Mouse (Mus musculus) neural tube, embryonic 13.5 days (tissue): ENCODE measurements around the gene 4430402I18Rik. TPM values are rescaled to one million over a fixed set of nuclear protein-coding genes. Genes with fewer than 3 reads are reported as not detected.
"Not testable (repeated sequence)": the region's sequence is repeated elsewhere in the genome, so short reads cannot be mapped to it uniquely, and the experiment has no call there.

Source experiments
- ATAC-seq: fragments of 200-750 bp; cut with Nextera tagmentation; 2 replicates; pipeline ENCODE4 v1.8.0; 2017; ENCODE audit warnings: low read depth, mild to moderate bottlenecking, moderate TSS enrichment, moderate library complexity
- H3K27ac ChIP-seq: fragments of 300-500 bp; sonication (generic); replicated peaks from 2 replicates; pipeline ENCODE4 v1.5.1; 2015; ENCODE audit warnings: moderate library complexity, mild to moderate bottlenecking, inconsistent platforms
- H3K27me3 ChIP-seq: fragments of 300-500 bp; sonication (generic); 2 replicates; pipeline ENCODE4 v1.6.1; 2015; ENCODE audit warnings: mild to moderate bottlenecking, inconsistent platforms
- H3K36me3 ChIP-seq: fragments of 300-500 bp; sonication (generic); 2 replicates; pipeline ENCODE4 v1.6.1; 2015; ENCODE audit warnings: mild to moderate bottlenecking, inconsistent platforms
- H3K4me1 ChIP-seq: fragments of 300-500 bp; sonication (generic); replicated peaks from 2 replicates; pipeline ENCODE4 v1.6.1; 2015; ENCODE audit warnings: inconsistent platforms
- H3K4me2 ChIP-seq: fragments of 300-500 bp; sonication (generic); 2 replicates; pipeline ENCODE4 v1.6.1; 2015; ENCODE audit warnings: inconsistent platforms, mild to moderate bottlenecking, moderate library complexity
- H3K4me3 ChIP-seq: fragments of 300-500 bp; sonication (generic); 2 replicates; pipeline ENCODE4 v1.5.1; 2015; ENCODE audit warnings: mild to moderate bottlenecking, inconsistent platforms
- H3K9ac ChIP-seq: fragments of 300-500 bp; sonication (generic); 2 replicates; pipeline ENCODE4 v1.6.1; 2015; ENCODE audit warnings: moderate library complexity, mild to moderate bottlenecking, inconsistent platforms
- H3K9me3 ChIP-seq: fragments of 300-500 bp; sonication (generic); 2 replicates; pipeline ENCODE4 v1.6.1; 2016; ENCODE audit warnings: inconsistent platforms
- WGBS: fragments of 180-500 bp; shearing (Covaris S2); methylation state at CpG from one replicate; pipeline ENCODE4 v1.1.7; 2015; 5-methylcytosine and 5-hydroxymethylcytosine counted together
- polyA plus RNA-seq: library from polyadenylated mRNA; unstranded; fragments of >200 nt; fragmentation: Nextera tagmentation; extraction: Ambion mirVana; gene quantifications from 2 replicates; pipeline ENCODE4 v1.2.1, GENCODE M21; 2015

Gene 4430402I18Rik
- polyA plus RNA-seq = 0.80 and 1.1 TPM in 2 replicates

- Histone ChIP-seq H3K4me3 (0 out of 2 replicates have a peak within 1 kb of the TSS, but pooled peaks have one; percentile 1), H3K36me3 (no peaks in the 10 kb centered on the region), H3K27me3 (no peaks in the 10 kb centered on the region), H3K9ac (no peak within 1 kb of the TSS), H3K4me1 (peaks cover 35% of the 10 kb centered on the region), H3K9me3 (no peaks in the 10 kb centered on the region), H3K4me2 (peak within 1 kb of the TSS; percentile 33), H3K27ac (no peak within 1 kb of the TSS)
- ATAC-seq = no peak
- 7% methylated on average over 11 of the region's 11 CpGs for WGBS
Observed at GRCm38 (mm10) chr19:28967652-28968051, at the start of gene 4430402I18Rik. Gene 4430402I18Rik, minus strand, starts transcription at chr19:28967800.

GRCm38 (mm10) chr19:29016786-29017185, 49.2 kb upstream of the 4430402I18Rik start:
- 76% methylated on average over 5 of the region's 5 CpGs for WGBS
- no peak overlapping the region for H3K4me3 ChIP-seq

GRCm38 (mm10) chr19:29016204-29016765, 48.7 kb upstream of the 4430402I18Rik start:
- ATAC-seq = no peak
- H3K4me3 ChIP-seq = no peak overlapping the region
- no peak overlapping the region for H3K9ac ChIP-seq
- peaks cover 79% of the 10 kb centered on the region for H3K36me3 ChIP-seq
- 90% methylated on average over 5 of the region's 5 CpGs for WGBS
- no peaks in the 10 kb centered on the region for H3K27me3 ChIP-seq
- no peaks in the 10 kb centered on the region for H3K9me3 ChIP-seq
- H3K4me1 ChIP-seq = no peaks in the 10 kb centered on the region
- H3K4me2 ChIP-seq = no peak overlapping the region
- H3K27ac ChIP-seq = no peak overlapping the region

More at GRCm38 (mm10) chr19:29016786-29017185, 49.2 kb upstream of the 4430402I18Rik start:
- ATAC-seq = no peak
- no peaks in the 10 kb centered on the region for H3K9me3 ChIP-seq
- no peaks in the 10 kb centered on the region for H3K4me1 ChIP-seq
- no peak overlapping the region for H3K9ac ChIP-seq
- H3K36me3 ChIP-seq = peaks cover 80% of the 10 kb centered on the region
- no peaks in the 10 kb centered on the region for H3K27me3 ChIP-seq
- no peak overlapping the region for H3K4me2 ChIP-seq
- H3K27ac ChIP-seq = no peak overlapping the region

GRCm38 (mm10) chr19:29015410-29016203, 48.0 kb upstream of the 4430402I18Rik start:
- H3K9me3 ChIP-seq = no peaks in the 10 kb centered on the region
- H3K4me3 ChIP-seq = no peak overlapping the region
- H3K27me3 ChIP-seq = no peaks in the 10 kb centered on the region
- peaks cover 80% of the 10 kb centered on the region for H3K36me3 ChIP-seq
- no peak overlapping the region for H3K4me2 ChIP-seq
- 82% methylated on average over 8 of the region's 8 CpGs for WGBS
- ATAC-seq = no peak
- no peak overlapping the region for H3K9ac ChIP-seq
- H3K4me1 ChIP-seq = no peaks in the 10 kb centered on the region
- H3K27ac ChIP-seq = no peak overlapping the region

GRCm38 (mm10) chr19:29014466-29015055, 47.0 kb upstream of the 4430402I18Rik start:
- no peaks in the 10 kb centered on the region for H3K4me1 ChIP-seq
- peaks cover 73% of the 10 kb centered on the region for H3K36me3 ChIP-seq

GRCm38 (mm10) chr19:29011355-29011990, 43.9 kb upstream of the 4430402I18Rik start:
- Histone ChIP-seq H3K27ac (no peak overlapping the region), H3K36me3 (peaks cover 79% of the 10 kb centered on the region), H3K4me1 (no peaks in the 10 kb centered on the region), H3K27me3 (no peaks in the 10 kb centered on the region), H3K9me3 (no peaks in the 10 kb centered on the region), H3K4me3 (no peak overlapping the region), H3K9ac (no peak overlapping the region), H3K4me2 (no peak overlapping the region)
- ATAC-seq = no peak
- WGBS = 89% methylated on average over 12 of the region's 12 CpGs

More at GRCm38 (mm10) chr19:29014466-29015055, 47.0 kb upstream of the 4430402I18Rik start:
- no peak for ATAC-seq
- no peak overlapping the region for H3K27ac ChIP-seq
- no peaks in the 10 kb centered on the region for H3K27me3 ChIP-seq
- H3K9ac ChIP-seq = no peak overlapping the region
- no peaks in the 10 kb centered on the region for H3K9me3 ChIP-seq
- H3K4me2 ChIP-seq = no peak overlapping the region
- 66% methylated on average over 5 of the region's 5 CpGs for WGBS
- H3K4me3 ChIP-seq = no peak overlapping the region

- no peak overlapping the region for H3K4me2 ChIP-seq
- H3K27ac ChIP-seq = no peak overlapping the region
- H3K9me3 ChIP-seq = no peaks in the 10 kb centered on the region
- no peaks in the 10 kb centered on the region for H3K4me1 ChIP-seq
- H3K9ac ChIP-seq = no peak overlapping the region
- ATAC-seq = no peak
- WGBS = 95% methylated on average over 11 of the region's 11 CpGs
- peaks cover 62% of the 10 kb centered on the region for H3K36me3 ChIP-seq
- no peak overlapping the region for H3K4me3 ChIP-seq
- H3K27me3 ChIP-seq = no peaks in the 10 kb centered on the region
Observed at GRCm38 (mm10) chr19:29009046-29009445, 41.4 kb upstream of the 4430402I18Rik start.

GRCm38 (mm10) chr19:29008069-29008706, 40.6 kb upstream of the 4430402I18Rik start:
- no peak overlapping the region for H3K27ac ChIP-seq
- no peaks in the 10 kb centered on the region for H3K27me3 ChIP-seq
- H3K4me2 ChIP-seq = no peak overlapping the region
- no peaks in the 10 kb centered on the region for H3K4me1 ChIP-seq
- peaks cover 56% of the 10 kb centered on the region for H3K36me3 ChIP-seq
- H3K4me3 ChIP-seq = no peak overlapping the region
- ATAC-seq = no peak
- 91% methylated on average over 3 of the region's 3 CpGs for WGBS
- H3K9me3 ChIP-seq = no peaks in the 10 kb centered on the region
- no peak overlapping the region for H3K9ac ChIP-seq

GRCm38 (mm10) chr19:29000321-29000720, 32.7 kb upstream of the 4430402I18Rik start:
- H3K9me3 ChIP-seq, ATAC-seq, H3K9ac ChIP-seq, H3K4me2 ChIP-seq, H3K27me3 ChIP-seq, H3K4me1 ChIP-seq, H3K27ac ChIP-seq, H3K4me3 ChIP-seq: not testable (repeated sequence)
- WGBS = 96% methylated on average over 16 of the region's 16 CpGs
- H3K36me3 ChIP-seq = peaks cover 56% of the 10 kb centered on the region

GRCm38 (mm10) chr19:28997976-28998630, 30.5 kb upstream of the 4430402I18Rik start:
- no peaks in the 10 kb centered on the region for H3K27me3 ChIP-seq
- WGBS = 94% methylated on average over 4 of the region's 4 CpGs
- no peaks in the 10 kb centered on the region for H3K9me3 ChIP-seq
- ATAC-seq = no peak
- no peak overlapping the region for H3K4me2 ChIP-seq
- H3K36me3 ChIP-seq = peaks cover 70% of the 10 kb centered on the region
- no peak overlapping the region for H3K4me3 ChIP-seq
- peaks cover 11% of the 10 kb centered on the region for H3K4me1 ChIP-seq
- no peak overlapping the region for H3K9ac ChIP-seq
- no peak overlapping the region for H3K27ac ChIP-seq

- Histone ChIP-seq H3K9me3 (no peaks in the 10 kb centered on the region), H3K27me3 (no peaks in the 10 kb centered on the region), H3K9ac (no peak overlapping the region), H3K4me3 (no peak overlapping the region), H3K4me2 (no peak overlapping the region), H3K36me3 (peaks cover 44% of the 10 kb centered on the region), H3K27ac (peak overlapping the region; percentile 35), H3K4me1 (peaks cover 21% of the 10 kb centered on the region)
- 91% methylated on average over 5 of the region's 5 CpGs for WGBS
- no peak for ATAC-seq
Observed at GRCm38 (mm10) chr19:28995366-28995765, 27.8 kb upstream of the 4430402I18Rik start.
